Comparison of ENCODE assay signal across 22 mouse cellular contexts in genomic region chr3:53558230-53558629, GRCm38 (mm10).
A peak's percentile ranks its signal among the peaks of the same experiment; 100 is the strongest.
DNase-seq lines count a peak whose midpoint lies in the region; ATAC-seq and TF ChIP-seq lines count a peak whose summit lies in the region.
"Had no signal": no experiment of that assay in that cellular context is flagged by ENCODE, and none has a peak within 500 bp of the region (broad histone marks: within the 10 kb centered on the region; RNA-seq: fewer than 3 reads in every experiment).

No protein-coding gene starts in this region.

- no peaks in the 10 kb centered on the region for H3K4me1 ChIP-seq in forebrain, embryonic 14.5 days (ENCODE audit: control insufficient read depth, insufficient read depth, low read length)
- H3K4me1 ChIP-seq in forebrain, embryonic 12.5 days = peaks cover 16% of the 10 kb centered on the region
- peaks cover 9% of the 10 kb centered on the region for H3K4me1 ChIP-seq in limb, embryonic 15.5 days
- 0 out of 2 replicates have a peak, but pooled peaks cover 6% of the 10 kb centered on the region for H3K4me1 ChIP-seq in limb, embryonic 10.5 days
- no peaks in the 10 kb centered on the region for H3K4me1 ChIP-seq in midbrain, postnatal 0 days (ENCODE audit: insufficient read depth, low read length)
- 0 out of 2 replicates have a peak, but pooled peaks cover 6% of the 10 kb centered on the region for H3K4me1 ChIP-seq in midbrain, embryonic 14.5 days (ENCODE audit: control insufficient read depth, insufficient read depth, low read length)

- H3K27me3 ChIP-seq in forebrain, embryonic 14.5 days (replicated peaks; ENCODE audit: control insufficient read depth, insufficient read depth, low read length) = no peaks in the 10 kb centered on the region
- H3K27me3 ChIP-seq in forebrain, embryonic 12.5 days = no peaks in the 10 kb centered on the region
- no peaks in the 10 kb centered on the region for H3K27me3 ChIP-seq in limb, embryonic 15.5 days
- H3K27me3 ChIP-seq in limb, embryonic 10.5 days (ENCODE audit: low read depth, poor library complexity, severe bottlenecking) = no peaks in the 10 kb centered on the region
- no peaks in the 10 kb centered on the region for H3K27me3 ChIP-seq in midbrain, postnatal 0 days (ENCODE audit: insufficient read depth, low read length)
- no peaks in the 10 kb centered on the region for H3K27me3 ChIP-seq in midbrain, embryonic 14.5 days (ENCODE audit: control insufficient read depth, insufficient read depth, low read length)
- H3K27me3 ChIP-seq: limb, embryonic 13.5 days had no signal

- no peak overlapping the region for H3K9ac ChIP-seq in forebrain, embryonic 14.5 days (ENCODE audit: low read length)
- no peak overlapping the region for H3K9ac ChIP-seq in forebrain, embryonic 12.5 days
- no peak overlapping the region for H3K9ac ChIP-seq in limb, embryonic 15.5 days
- no peak overlapping the region for H3K9ac ChIP-seq in midbrain, postnatal 0 days (replicated peaks; ENCODE audit: low read length, poor library complexity, severe bottlenecking)
- no peak overlapping the region for H3K9ac ChIP-seq in midbrain, embryonic 14.5 days (replicated peaks; ENCODE audit: low read length)
- H3K9ac ChIP-seq: forebrain, postnatal 0 days; hindbrain, embryonic 14.5 days; limb, embryonic 13.5 days; liver, embryonic 14.5 days had no signal

- no peaks in the 10 kb centered on the region for H3K9me3 ChIP-seq in forebrain, embryonic 14.5 days (replicated peaks; ENCODE audit: control insufficient read depth, low read length)
- H3K9me3 ChIP-seq in forebrain, embryonic 12.5 days = no peaks in the 10 kb centered on the region
- H3K9me3 ChIP-seq in limb, embryonic 15.5 days = no peaks in the 10 kb centered on the region
- no peaks in the 10 kb centered on the region for H3K9me3 ChIP-seq in limb, embryonic 10.5 days (replicated peaks)
- H3K9me3 ChIP-seq in midbrain, postnatal 0 days (ENCODE audit: low read length) = no peaks in the 10 kb centered on the region
- no peaks in the 10 kb centered on the region for H3K9me3 ChIP-seq in midbrain, embryonic 14.5 days (ENCODE audit: control insufficient read depth, low read length)
- H3K9me3 ChIP-seq: heart, embryonic 10.5 days; limb, embryonic 13.5 days had no signal

- ATAC-seq in forebrain, embryonic 14.5 days = no peak
- ATAC-seq in forebrain, embryonic 12.5 days (ENCODE audit: low FRiP score) = no peak
- ATAC-seq in limb, embryonic 15.5 days (ENCODE audit: insufficient number of reproducible peaks, low FRiP score, low TSS enrichment, low read depth) = no peak
- no peak for ATAC-seq in midbrain, postnatal 0 days (ENCODE audit: low FRiP score)
- no peak for ATAC-seq in midbrain, embryonic 14.5 days (ENCODE audit: low FRiP score, low TSS enrichment)
- ATAC-seq: activated CD4-positive, CD25-positive, alpha-beta regulatory T cell, adult 4 months had no signal

- WGBS in forebrain, embryonic 14.5 days = 75% methylated on average over 9 of the region's 9 CpGs
- 83% methylated on average over 9 of the region's 9 CpGs for WGBS in forebrain, embryonic 12.5 days
- 60% methylated on average over 9 of the region's 9 CpGs for WGBS in limb, embryonic 15.5 days
- 82% methylated on average over 9 of the region's 9 CpGs for WGBS in limb, embryonic 10.5 days
- WGBS in midbrain, postnatal 0 days = 83% methylated on average over 9 of the region's 9 CpGs
- 87% methylated on average over 9 of the region's 9 CpGs for WGBS in midbrain, embryonic 14.5 days

- no peak overlapping the region for H3K4me3 ChIP-seq in forebrain, embryonic 14.5 days (ENCODE audit: low read depth, low read length)
- H3K4me3 ChIP-seq in forebrain, embryonic 12.5 days (replicated peaks) = no peak overlapping the region
- H3K4me3 ChIP-seq in limb, embryonic 15.5 days = no peak overlapping the region
- H3K4me3 ChIP-seq in limb, embryonic 10.5 days = no peak overlapping the region
- no peak overlapping the region for H3K4me3 ChIP-seq in midbrain, postnatal 0 days (ENCODE audit: low read depth, low read length)
- no peak overlapping the region for H3K4me3 ChIP-seq in midbrain, embryonic 14.5 days (replicated peaks; ENCODE audit: low read depth, low read length)
- H3K4me3 ChIP-seq: heart, embryonic 10.5 days; limb, embryonic 13.5 days; megakaryocyte, embryonic 14.5 days had no signal

- H3K4me2 ChIP-seq in forebrain, embryonic 14.5 days (ENCODE audit: low read length) = no peak overlapping the region
- no peak overlapping the region for H3K4me2 ChIP-seq in forebrain, embryonic 12.5 days
- H3K4me2 ChIP-seq in limb, embryonic 15.5 days = no peak overlapping the region
- no peak overlapping the region for H3K4me2 ChIP-seq in midbrain, postnatal 0 days (ENCODE audit: low read depth, low read length, poor library complexity, severe bottlenecking)
- H3K4me2 ChIP-seq in midbrain, embryonic 14.5 days (ENCODE audit: low read length) = no peak overlapping the region
- H3K4me2 ChIP-seq: hindbrain, embryonic 14.5 days; limb, embryonic 13.5 days had no signal

- H3K27ac ChIP-seq in forebrain, embryonic 14.5 days (ENCODE audit: low read depth, low read length) = no peak overlapping the region
- no peak overlapping the region for H3K27ac ChIP-seq in forebrain, embryonic 12.5 days
- peak overlapping the region; percentile 22; the same call in 1 of the 2 replicates for H3K27ac ChIP-seq in limb, embryonic 15.5 days
- H3K27ac ChIP-seq in limb, embryonic 10.5 days = no peak overlapping the region
- no peak overlapping the region for H3K27ac ChIP-seq in midbrain, postnatal 0 days (ENCODE audit: low read depth, low read length)
- no peak overlapping the region for H3K27ac ChIP-seq in midbrain, embryonic 14.5 days (replicated peaks; ENCODE audit: low read depth, low read length)
- H3K27ac ChIP-seq: heart, embryonic 10.5 days; hindbrain, embryonic 14.5 days; limb, embryonic 13.5 days; liver, embryonic 14.5 days had no signal

- peak; percentile 30 for DNase-seq in forebrain, embryonic 14.5 days (ENCODE audit: low spot score)
- DNase-seq in limb, embryonic 10.5 days (ENCODE audit: low spot score) = no peak
- DNase-seq in midbrain, postnatal 0 days (ENCODE audit: low spot score) = peak; percentile 22
- no peak for DNase-seq in midbrain, embryonic 14.5 days
- no peak for DNase-seq in embryo, embryonic 10 days (ENCODE audit: low spot score)
- no peak for DNase-seq in gastrocnemius, adult 18-20 months (ENCODE audit: low spot score)
- DNase-seq: adrenal gland, postnatal 10 days; cerebellum, adult 9-11 months; embryo, embryonic 11 days; forebrain, postnatal 0 days; heart, postnatal 14 days; kidney, adult 8-10 months; thymus, postnatal 4 days had no signal

- H3K36me3 ChIP-seq in forebrain, embryonic 14.5 days (ENCODE audit: control insufficient read depth, insufficient read depth, low read length) = no peaks in the 10 kb centered on the region
- H3K36me3 ChIP-seq in forebrain, embryonic 12.5 days (replicated peaks) = no peaks in the 10 kb centered on the region
- H3K36me3 ChIP-seq in limb, embryonic 15.5 days = no peaks in the 10 kb centered on the region
- no peaks in the 10 kb centered on the region for H3K36me3 ChIP-seq in limb, embryonic 10.5 days
- H3K36me3 ChIP-seq in midbrain, postnatal 0 days (ENCODE audit: insufficient read depth, low read length) = no peaks in the 10 kb centered on the region
- no peaks in the 10 kb centered on the region for H3K36me3 ChIP-seq in midbrain, embryonic 14.5 days (ENCODE audit: control insufficient read depth, insufficient read depth, low read length)
- H3K36me3 ChIP-seq: G1E; heart, embryonic 10.5 days; limb, embryonic 13.5 days had no signal

- no peak for TF ChIP-seq CTCF in midbrain, postnatal 0 days (IDR thresholded peaks at IDR 0.05)

Comparison
In these comparisons a context has a peak if more than half of its experiments do, and no peak if none do; other contexts are left out.
1. DNase-seq: peak in forebrain, embryonic 14.5 days (single experiment) and midbrain, postnatal 0 days (single experiment); none in limb, embryonic 10.5 days (single experiment), midbrain, embryonic 14.5 days (single experiment), embryo, embryonic 10 days (single experiment) and gastrocnemius, adult 18-20 months (single experiment).